Mouse (Mus musculus): ENCODE measurements at regions not wholly inside any gene's neighbourhood (a gene's known extent, or its start where the extent isn't known, plus 50 kb on each side); places are given as distances from the start of the nearest gene placed in this dataset.
A peak's percentile ranks its signal among the peaks of the same experiment; 100 is the strongest.

GRCm38 (mm10) chr16:92955087-92955486 is 129.1 kb upstream of the Runx1 start:
- TF ChIP-seq CTCF (IDR thresholded peaks at IDR 0.05; ENCODE audit: borderline replicate concordance, extremely low read depth, insufficient read depth, insufficient read length) (no peak), POLR2A (IDR thresholded peaks at IDR 0.05; ENCODE audit: borderline replicate concordance, extremely low read depth, insufficient read depth, insufficient read length, poor library complexity, severe bottlenecking) (no peak)
- DNase-seq (ENCODE audit: low read depth), result no peak

- TF ChIP-seq POLR2A (IDR thresholded peaks at IDR 0.05; ENCODE audit: borderline replicate concordance, extremely low read depth, insufficient read depth, insufficient read length, poor library complexity, severe bottlenecking), result no peak
- TF ChIP-seq CTCF (IDR thresholded peaks at IDR 0.05; ENCODE audit: borderline replicate concordance, extremely low read depth, insufficient read depth, insufficient read length), result no peak
- peak; percentile 31 for DNase-seq (ENCODE audit: low read depth)
These were observed 128.1 kb upstream of the Runx1 start for GRCm38 (mm10) chr16:92953936-92954654.

GRCm38 (mm10) chr16:92952336-92953097 is 126.6 kb upstream of the Runx1 start:
- TF ChIP-seq POLR2A (IDR thresholded peaks at IDR 0.05; ENCODE audit: borderline replicate concordance, extremely low read depth, insufficient read depth, insufficient read length, poor library complexity, severe bottlenecking) (no peak), CTCF (IDR thresholded peaks at IDR 0.05; ENCODE audit: borderline replicate concordance, extremely low read depth, insufficient read depth, insufficient read length) (no peak)
- peak; percentile 6 for DNase-seq (ENCODE audit: low read depth)

GRCm38 (mm10) chr16:92951516-92951915 is 125.6 kb upstream of the Runx1 start:
- TF ChIP-seq CTCF (IDR thresholded peaks at IDR 0.05; ENCODE audit: borderline replicate concordance, extremely low read depth, insufficient read depth, insufficient read length) (no peak), POLR2A (IDR thresholded peaks at IDR 0.05; ENCODE audit: borderline replicate concordance, extremely low read depth, insufficient read depth, insufficient read length, poor library complexity, severe bottlenecking) (no peak)
- DNase-seq (ENCODE audit: low read depth), result no peak

GRCm38 (mm10) chr16:92948494-92948893 is 122.5 kb upstream of the Runx1 start:
- no peak for DNase-seq (ENCODE audit: low read depth)
- TF ChIP-seq CTCF (IDR thresholded peaks at IDR 0.05; ENCODE audit: borderline replicate concordance, extremely low read depth, insufficient read depth, insufficient read length), result no peak
- no peak for TF ChIP-seq POLR2A (IDR thresholded peaks at IDR 0.05; ENCODE audit: borderline replicate concordance, extremely low read depth, insufficient read depth, insufficient read length, poor library complexity, severe bottlenecking)

GRCm38 (mm10) chr16:92946554-92946953 is 120.6 kb upstream of the Runx1 start:
- TF ChIP-seq POLR2A (IDR thresholded peaks at IDR 0.05; ENCODE audit: borderline replicate concordance, extremely low read depth, insufficient read depth, insufficient read length, poor library complexity, severe bottlenecking) (no peak), CTCF (IDR thresholded peaks at IDR 0.05; ENCODE audit: borderline replicate concordance, extremely low read depth, insufficient read depth, insufficient read length) (no peak)
- DNase-seq (ENCODE audit: low read depth), result no peak

- no peak for DNase-seq (ENCODE audit: low read depth)
- TF ChIP-seq POLR2A (IDR thresholded peaks at IDR 0.05; ENCODE audit: borderline replicate concordance, extremely low read depth, insufficient read depth, insufficient read length, poor library complexity, severe bottlenecking) (no peak), CTCF (IDR thresholded peaks at IDR 0.05; ENCODE audit: borderline replicate concordance, extremely low read depth, insufficient read depth, insufficient read length) (no peak)
These were observed 118.0 kb upstream of the Runx1 start for GRCm38 (mm10) chr16:92943901-92944300.

GRCm38 (mm10) chr16:92939618-92940017 is 113.7 kb upstream of the Runx1 start:
- TF ChIP-seq CTCF (IDR thresholded peaks at IDR 0.05; ENCODE audit: borderline replicate concordance, extremely low read depth, insufficient read depth, insufficient read length), result no peak
- DNase-seq (ENCODE audit: low read depth), result peak; percentile 61

- no peak for DNase-seq (ENCODE audit: low read depth)
- no peak for TF ChIP-seq CTCF (IDR thresholded peaks at IDR 0.05; ENCODE audit: borderline replicate concordance, extremely low read depth, insufficient read depth, insufficient read length)
- TF ChIP-seq POLR2A (IDR thresholded peaks at IDR 0.05; ENCODE audit: borderline replicate concordance, extremely low read depth, insufficient read depth, insufficient read length, poor library complexity, severe bottlenecking), result no peak
These were observed 110.0 kb upstream of the Runx1 start for GRCm38 (mm10) chr16:92935848-92936535.

GRCm38 (mm10) chr16:92930103-92930502 is 104.2 kb upstream of the Runx1 start:
- DNase-seq (ENCODE audit: low read depth), result no peak
- TF ChIP-seq POLR2A (IDR thresholded peaks at IDR 0.05; ENCODE audit: borderline replicate concordance, extremely low read depth, insufficient read depth, insufficient read length, poor library complexity, severe bottlenecking) (no peak), CTCF (IDR thresholded peaks at IDR 0.05; ENCODE audit: borderline replicate concordance, extremely low read depth, insufficient read depth, insufficient read length) (no peak)

GRCm38 (mm10) chr16:92928201-92928600 is 102.3 kb upstream of the Runx1 start:
- TF ChIP-seq POLR2A (IDR thresholded peaks at IDR 0.05; ENCODE audit: borderline replicate concordance, extremely low read depth, insufficient read depth, insufficient read length, poor library complexity, severe bottlenecking), result no peak
- DNase-seq (ENCODE audit: low read depth), result no peak

Measured in brain, embryonic 14.5 days (tissue).